Mouse (Mus musculus) CD4-positive helper T cell, adult 2 months (primary cell): Measurements from ENCODE around the gene Nudt16.
"Not testable (repeated sequence)": the region's sequence is repeated elsewhere in the genome, so short reads cannot be mapped to it uniquely, and the experiment has no call there.

Source experiments
- DNase-seq: peaks from one replicate; pipeline ENCODE4 v3.0.0-alpha.2; 2012; ENCODE audit warnings: low read depth, missing footprints, low spot score

Nudt16 gene

GRCm38 (mm10) chr9:105131253-105132001 is at the start of gene Nudt16:
Gene Nudt16 (minus strand): TSS chr9:105131824.
- DNase-seq: peak; percentile 93

- DNase-seq: no peak
Measured at GRCm38 (mm10) chr9:105144992-105145391, 13.4 kb upstream of the Nudt16 start, which contains the start of gene 1700080E11Rik. Gene 1700080E11Rik (minus strand): TSS chr9:105145092.

- DNase-seq: no peak
Measured at GRCm38 (mm10) chr9:105139204-105139603, 7.6 kb upstream of the Nudt16 start.

GRCm38 (mm10) chr9:105136404-105136803 is 4.8 kb upstream of the Nudt16 start:
- DNase-seq: peak; percentile 21

- peak; percentile 26 for DNase-seq
Measured at GRCm38 (mm10) chr9:105134536-105134935, 2.9 kb upstream of the Nudt16 start.

GRCm38 (mm10) chr9:105132002-105132367 is 361 bp upstream of the Nudt16 start:
- DNase-seq: peak; percentile 67

GRCm38 (mm10) chr9:105130331-105130730 is 1.3 kb downstream of the Nudt16 start:
- DNase-seq: no peak

- DNase-seq: not testable (repeated sequence)
Measured at GRCm38 (mm10) chr9:105125206-105125605, 6.4 kb downstream of the Nudt16 start.

GRCm38 (mm10) chr9:105103893-105104292 is 27.7 kb downstream of the Nudt16 start:
- no peak for DNase-seq

GRCm38 (mm10) chr9:105101911-105102310 is 29.7 kb downstream of the Nudt16 start:
- DNase-seq: no peak

GRCm38 (mm10) chr9:105100807-105101570 is 30.6 kb downstream of the Nudt16 start:
- DNase-seq: peak; percentile 70

GRCm38 (mm10) chr9:105080246-105080645 is 51.4 kb downstream of the Nudt16 start:
- DNase-seq: no peak
